Mouse (Mus musculus): Measurements from ENCODE around the gene Flrt3.
A peak's percentile ranks its signal among the peaks of the same experiment; 100 is the strongest.

The Flrt3 gene

GRCm38 (mm10) chr2:140670963-140671702 is at the start of gene Flrt3:
TSS of gene Flrt3 (minus strand) at chr2:140671469.
- DNase-seq (ENCODE audit: low read depth, low spot score), result peak; percentile 92

- DNase-seq (ENCODE audit: low read depth, low spot score), result no peak
Measured at GRCm38 (mm10) chr2:140717407-140717806, 46.1 kb upstream of the Flrt3 start.

GRCm38 (mm10) chr2:140715822-140716221 is 44.6 kb upstream of the Flrt3 start:
- no peak for DNase-seq (ENCODE audit: low read depth, low spot score)

GRCm38 (mm10) chr2:140707550-140707949 is 36.3 kb upstream of the Flrt3 start:
- DNase-seq (ENCODE audit: low read depth, low spot score), result no peak

- DNase-seq (ENCODE audit: low read depth, low spot score), result no peak
Measured at GRCm38 (mm10) chr2:140705278-140705677, 34.0 kb upstream of the Flrt3 start.

GRCm38 (mm10) chr2:140704146-140704545 is 32.9 kb upstream of the Flrt3 start:
- no peak for DNase-seq (ENCODE audit: low read depth, low spot score)

- no peak for DNase-seq (ENCODE audit: low read depth, low spot score)
Measured at GRCm38 (mm10) chr2:140703377-140703776, 32.1 kb upstream of the Flrt3 start.

- DNase-seq (ENCODE audit: low read depth, low spot score), result no peak
Measured at GRCm38 (mm10) chr2:140698585-140698984, 27.3 kb upstream of the Flrt3 start.

- DNase-seq (ENCODE audit: low read depth, low spot score), result no peak
Measured at GRCm38 (mm10) chr2:140693845-140694244, 22.6 kb upstream of the Flrt3 start.

GRCm38 (mm10) chr2:140692461-140692860 is 21.2 kb upstream of the Flrt3 start:
- DNase-seq (ENCODE audit: low read depth, low spot score), result no peak

GRCm38 (mm10) chr2:140691403-140691802 is 20.1 kb upstream of the Flrt3 start:
- DNase-seq (ENCODE audit: low read depth, low spot score), result no peak

- no peak for DNase-seq (ENCODE audit: low read depth, low spot score)
Measured at GRCm38 (mm10) chr2:140690906-140691305, 19.6 kb upstream of the Flrt3 start.

GRCm38 (mm10) chr2:140676728-140677127 is 5.5 kb upstream of the Flrt3 start:
- DNase-seq (ENCODE audit: low read depth, low spot score), result no peak

- DNase-seq (ENCODE audit: low read depth, low spot score), result no peak
Measured at GRCm38 (mm10) chr2:140673466-140673865, 2.2 kb upstream of the Flrt3 start.

GRCm38 (mm10) chr2:140670457-140670856 is 812 bp downstream of the Flrt3 start:
- peak; percentile 50 for DNase-seq (ENCODE audit: low read depth, low spot score)

GRCm38 (mm10) chr2:140669786-140670185 is 1.5 kb downstream of the Flrt3 start:
- no peak for DNase-seq (ENCODE audit: low read depth, low spot score)

- no peak for DNase-seq (ENCODE audit: low read depth, low spot score)
Measured at GRCm38 (mm10) chr2:140669081-140669480, 2.2 kb downstream of the Flrt3 start.

- DNase-seq (ENCODE audit: low read depth, low spot score), result peak; percentile 79
Measured at GRCm38 (mm10) chr2:140668311-140668710, 3.0 kb downstream of the Flrt3 start.

- no peak for DNase-seq (ENCODE audit: low read depth, low spot score)
Measured at GRCm38 (mm10) chr2:140667261-140668047, 3.8 kb downstream of the Flrt3 start.

- no peak for DNase-seq (ENCODE audit: low read depth, low spot score)
Measured at GRCm38 (mm10) chr2:140666846-140667245, 4.4 kb downstream of the Flrt3 start.

- DNase-seq (ENCODE audit: low read depth, low spot score), result no peak
Measured at GRCm38 (mm10) chr2:140664381-140664780, 6.9 kb downstream of the Flrt3 start.

GRCm38 (mm10) chr2:140662673-140663072 is 8.6 kb downstream of the Flrt3 start:
- no peak for DNase-seq (ENCODE audit: low read depth, low spot score)

GRCm38 (mm10) chr2:140653978-140654377 is 17.3 kb downstream of the Flrt3 start:
- no peak for DNase-seq (ENCODE audit: low read depth, low spot score)
